Mouse (Mus musculus) stomach, embryonic 16.5 days (tissue): ENCODE data around the gene Ttll12. TPM values are rescaled to one million over a fixed set of nuclear protein-coding genes. Genes with fewer than 3 reads are reported as not detected.

ENCODE experiments used
- ATAC-seq: fragments of 200-750 bp; cut with Nextera tagmentation; 2 replicates; pipeline ENCODE4 v1.8.0; 2017; ENCODE audit warnings: moderate number of reproducible peaks, moderate TSS enrichment; ENCODE audit not compliant: insufficient read depth, low FRiP score
- H3K27ac ChIP-seq: fragments of 300-500 bp; sonication (generic); 2 replicates; pipeline ENCODE4 v1.5.1; 2014; ENCODE audit warnings: low read length
- H3K27me3 ChIP-seq: fragments of 300-500 bp; sonication (generic); 2 replicates; pipeline ENCODE4 v1.6.1; 2014; ENCODE audit warnings: low read length, control low read depth, mixed read lengths; ENCODE audit not compliant: control insufficient read depth, insufficient read depth
- H3K36me3 ChIP-seq: fragments of 300-500 bp; sonication (generic); 2 replicates; pipeline ENCODE4 v1.6.1; 2014; ENCODE audit warnings: low read length; ENCODE audit not compliant: control insufficient read depth, insufficient read depth
- H3K4me1 ChIP-seq: fragments of 300-500 bp; sonication (generic); 2 replicates; pipeline ENCODE4 v1.6.1; 2014; ENCODE audit warnings: low read length, control low read depth, mixed read lengths; ENCODE audit not compliant: control insufficient read depth, insufficient read depth
- H3K4me2 ChIP-seq: fragments of 300-500 bp; sonication (generic); 2 replicates; pipeline ENCODE4 v1.6.1; 2014; ENCODE audit warnings: low read depth, low read length, mixed read lengths
- H3K4me3 ChIP-seq: fragments of 300-500 bp; sonication (generic); replicated peaks from 2 replicates; pipeline ENCODE4 v1.5.1; 2014; ENCODE audit warnings: mild to moderate bottlenecking, low read length
- H3K9ac ChIP-seq: fragments of 300-500 bp; sonication (generic); 2 replicates; pipeline ENCODE4 v1.6.1; 2014; ENCODE audit warnings: low read length
- H3K9me3 ChIP-seq: fragments of 300-500 bp; sonication (generic); replicated peaks from 2 replicates; pipeline ENCODE4 v1.6.1; 2016; ENCODE audit warnings: low read length, control low read depth; ENCODE audit not compliant: control insufficient read depth
- WGBS: fragments of 180-500 bp; shearing (Covaris S2); extraction: QIAGEN DNeasy Blood & Tissue Kit; methylation state at CpG from one replicate; pipeline ENCODE4 v1.1.7; 2014; 5-methylcytosine and 5-hydroxymethylcytosine counted together
- polyA plus RNA-seq: library from polyadenylated mRNA; unstranded; fragments of >200 nt; fragmentation: Nextera tagmentation; extraction: Ambion mirVana; gene quantifications from 2 replicates; pipeline ENCODE4 v1.2.1, GENCODE M21; 2015

The Ttll12 gene
- polyA plus RNA-seq, 1 experiment from 2014 or later = 32.2 TPM

- 3% methylated on average over 26 of the region's 26 CpGs for WGBS
- Histone ChIP-seq H3K4me1 (peaks cover 20% of the 10 kb centered on the region), H3K27ac (no peak overlapping the region), H3K36me3 (no peaks in the 10 kb centered on the region), H3K27me3 (peaks cover 27% of the 10 kb centered on the region), H3K9me3 (no peaks in the 10 kb centered on the region), H3K9ac (peak overlapping the region; percentile 73), H3K4me3 (peak overlapping the region; percentile 61), H3K4me2 (peak overlapping the region; percentile 93)
- no peak for ATAC-seq
These were observed 67.9 kb downstream of the Ttll12 start for GRCm38 (mm10) chr15:83527092-83527437.

DNA sequence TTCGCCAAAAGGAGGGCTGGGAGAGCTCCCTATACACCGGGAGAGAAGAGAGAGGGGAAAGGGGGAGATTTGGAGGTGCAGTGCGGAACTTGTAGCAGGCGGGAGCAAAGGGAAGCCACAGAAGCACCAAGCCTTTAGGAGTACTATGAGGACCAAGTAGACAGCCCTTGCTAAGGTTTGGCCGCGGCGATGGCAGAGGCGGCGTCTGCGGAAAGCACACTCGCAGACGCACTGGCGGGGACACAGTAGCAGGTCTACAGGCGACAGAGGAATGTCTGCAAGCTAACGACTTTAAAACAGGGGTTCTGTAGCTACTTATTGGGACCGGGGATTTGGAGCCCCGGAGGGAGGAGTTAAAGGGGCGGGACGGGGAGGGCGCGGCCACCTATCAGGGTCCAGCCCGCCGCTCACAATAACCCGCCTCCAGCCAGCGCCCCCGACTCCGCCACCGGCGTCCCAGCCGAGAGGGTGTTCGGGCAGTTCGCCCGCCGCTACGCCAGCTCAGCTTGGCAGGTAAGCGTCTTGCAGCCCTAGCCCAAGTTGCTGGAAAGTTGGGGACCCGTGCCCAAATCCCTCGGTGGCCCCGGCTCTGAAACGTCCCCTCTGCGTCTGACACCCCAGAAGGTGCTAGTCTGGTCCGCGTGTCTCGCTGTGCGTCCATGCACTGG lies 68.4 kb downstream of the Ttll12 start, which contains the start of gene Bik:
Gene Bik (plus strand): TSS at position 439 of the 668 bp plus-strand sequence.
- Histone ChIP-seq H3K27me3 (peaks cover 27% of the 10 kb centered on the region), H3K36me3 (no peaks in the 10 kb centered on the region), H3K4me3 (peak within 1 kb of the TSS; percentile 61), H3K4me2 (peak within 1 kb of the TSS; percentile 93), H3K9ac (peak within 1 kb of the TSS; percentile 73), H3K27ac (no peak within 1 kb of the TSS), H3K4me1 (peaks cover 20% of the 10 kb centered on the region), H3K9me3 (no peaks in the 10 kb centered on the region)
- WGBS = under 1% methylated on average over 45 of the region's 45 CpGs
- peak; percentile 54; the same call in 1 of the 2 replicates for ATAC-seq

Other genes starting within 250 kb of the Ttll12 start
- 79.9 and 80.6 TPM in 2 replicates for gene Arfgap3, start 244.9 kb downstream of the Ttll12 start, polyA plus RNA-seq
- gene Pacsin2, start 130.6 kb downstream of the Ttll12 start, polyA plus RNA-seq = 64.5 and 67.9 TPM in 2 replicates
- gene Ttll1, start 84.3 kb downstream of the Ttll12 start, polyA plus RNA-seq = 20.9 and 21.0 TPM in 2 replicates
- gene Bik, start 68.3 kb downstream of the Ttll12 start, polyA plus RNA-seq = 6.8 and 7.0 TPM in 2 replicates
- 116 and 132 TPM in 2 replicates for gene Tspo, start 31.6 kb downstream of the Ttll12 start, polyA plus RNA-seq
- gene Mcat, start 31.4 kb downstream of the Ttll12 start, polyA plus RNA-seq = 24.3 and 24.4 TPM in 2 replicates
- gene Scube1, start 129.9 kb upstream of the Ttll12 start, polyA plus RNA-seq = 12.9 and 14.3 TPM in 2 replicates
- gene Mpped1, start 184.3 kb upstream of the Ttll12 start, polyA plus RNA-seq = 0.37 and 0.61 TPM in 2 replicates